Comparison of ENCODE assay signal across 18 mouse cellular contexts in the genomic region with DNA sequence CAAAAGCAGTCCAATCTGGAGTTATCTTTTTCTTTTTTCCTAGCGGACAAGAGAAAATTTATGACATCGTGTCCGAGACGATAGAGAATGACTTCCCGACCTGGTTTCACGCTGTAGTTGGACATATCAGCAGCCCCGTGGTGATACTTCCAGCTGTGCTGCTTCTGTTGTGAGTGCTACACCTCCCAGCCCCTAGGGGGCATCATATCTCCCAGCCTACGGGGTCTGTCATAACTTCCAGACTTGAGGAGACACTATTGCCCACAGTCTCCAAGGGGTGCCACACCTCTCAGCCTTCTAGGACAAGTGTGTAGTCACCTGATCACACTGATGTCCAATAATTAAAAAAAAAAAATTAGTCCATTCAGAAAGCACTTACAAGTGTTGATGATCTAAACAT. TPM values are rescaled to one million over a fixed set of nuclear protein-coding genes. Genes with fewer than 3 reads are reported as not detected.
DNase-seq lines count a peak whose midpoint lies in the region; ATAC-seq and TF ChIP-seq lines count a peak whose summit lies in the region.
"Had no signal": no experiment of that assay in that cellular context is flagged by ENCODE, and none has a peak within 500 bp of the region (broad histone marks: within the 10 kb centered on the region; RNA-seq: fewer than 3 reads in every experiment).

No protein-coding gene starts in this region.

- no peak overlapping the region for H3K4me3 ChIP-seq in heart, embryonic 11.5 days (ENCODE audit: low read depth, low read length)
- H3K4me3 ChIP-seq in spleen, adult 2 months (ENCODE audit: extremely low read depth, insufficient read depth, insufficient read length), result no peak overlapping the region
- no peak overlapping the region for H3K4me3 ChIP-seq in forebrain, embryonic 16.5 days (replicated peaks; ENCODE audit: low read length)
- no peak overlapping the region for H3K4me3 ChIP-seq in forebrain, embryonic 13.5 days
- H3K4me3 ChIP-seq: embryonic facial prominence, embryonic 15.5 days; forebrain, embryonic 15.5 days; hindbrain, embryonic 15.5 days; neural tube, embryonic 13.5 days had no signal

- ATAC-seq in heart, embryonic 11.5 days (replicated peaks; ENCODE audit: insufficient number of reproducible peaks, low FRiP score, low TSS enrichment), result no peak
- peak; percentile 48; the same call in 1 of the 2 replicates for ATAC-seq in neutrophil, adult 5-6 weeks (ENCODE audit: extremely low read depth, insufficient number of reproducible peaks, low FRiP score, poor library complexity, severe bottlenecking)
- ATAC-seq in forebrain, embryonic 16.5 days, result no peak
- no peak for ATAC-seq in forebrain, embryonic 13.5 days
- ATAC-seq: forebrain, embryonic 15.5 days; midbrain, embryonic 16.5 days had no signal

- H3K9ac ChIP-seq in heart, embryonic 11.5 days (ENCODE audit: low read depth, low read length), result no peak overlapping the region
- no peak overlapping the region for H3K9ac ChIP-seq in forebrain, embryonic 16.5 days (replicated peaks; ENCODE audit: low read depth, low read length)
- no peak overlapping the region for H3K9ac ChIP-seq in forebrain, embryonic 13.5 days
- H3K9ac ChIP-seq: embryonic facial prominence, embryonic 15.5 days; forebrain, embryonic 15.5 days; hindbrain, embryonic 15.5 days; neural tube, embryonic 13.5 days had no signal

- no peaks in the 10 kb centered on the region for H3K36me3 ChIP-seq in heart, embryonic 11.5 days (ENCODE audit: control insufficient read depth, insufficient read depth, low read length)
- H3K36me3 ChIP-seq in spleen, adult 2 months (ENCODE audit: control insufficient read depth, insufficient read depth, low read length), result no peaks in the 10 kb centered on the region
- no peaks in the 10 kb centered on the region for H3K36me3 ChIP-seq in forebrain, embryonic 16.5 days (ENCODE audit: control insufficient read depth, insufficient read depth)
- H3K36me3 ChIP-seq in forebrain, embryonic 13.5 days (ENCODE audit: poor library complexity, severe bottlenecking), result no peaks in the 10 kb centered on the region
- H3K36me3 ChIP-seq: embryonic facial prominence, embryonic 15.5 days; forebrain, embryonic 15.5 days; hindbrain, embryonic 15.5 days; neural tube, embryonic 13.5 days had no signal

- 0 out of 2 replicates have a peak, but pooled peaks have one; percentile 10 for TF ChIP-seq CTCF in spleen, adult 2 months (IDR thresholded peaks at IDR 0.05; ENCODE audit: extremely low read depth, insufficient read depth, insufficient read length, insufficient replicate concordance)

- no peak for TF ChIP-seq POLR2A in spleen, adult 2 months (IDR thresholded peaks at IDR 0.05; ENCODE audit: low read depth, low read length)

- WGBS in heart, embryonic 11.5 days (ENCODE audit: insufficient replicate concordance), result 89% methylated on average over 8 of the region's 8 CpGs
- 86% methylated on average over 8 of the region's 8 CpGs for WGBS in spleen, adult 2 months
- WGBS in forebrain, embryonic 16.5 days, result 94% methylated on average over 8 of the region's 8 CpGs
- 92% methylated on average over 8 of the region's 8 CpGs for WGBS in forebrain, embryonic 13.5 days

- no peaks in the 10 kb centered on the region for H3K27me3 ChIP-seq in heart, embryonic 11.5 days (ENCODE audit: control insufficient read depth, insufficient read depth, low read length)
- H3K27me3 ChIP-seq in spleen, adult 2 months (ENCODE audit: control insufficient read depth, insufficient read depth, low read length), result no peaks in the 10 kb centered on the region
- H3K27me3 ChIP-seq in forebrain, embryonic 16.5 days (replicated peaks; ENCODE audit: control insufficient read depth, insufficient read depth, low read length), result no peaks in the 10 kb centered on the region
- no peaks in the 10 kb centered on the region for H3K27me3 ChIP-seq in forebrain, embryonic 13.5 days
- H3K27me3 ChIP-seq: embryonic facial prominence, embryonic 15.5 days; forebrain, embryonic 15.5 days; hindbrain, embryonic 15.5 days; neural tube, embryonic 13.5 days had no signal

- DNase-seq in heart, adult 11 months, result peak; percentile 85
- peak in 1 of 2 experiments; percentile 35 for DNase-seq in spleen, adult 2 months (ENCODE audit: low read depth in 1 of 2, low spot score in 2 of 2)
- DNase-seq in spleen, adult 12 weeks (ENCODE audit: low spot score), result no peak
- DNase-seq in T-cell, adult 2 months (ENCODE audit: low spot score), result peak; percentile 18
- DNase-seq: adrenal gland, adult 8-10 months; cerebellum, postnatal 36 days; kidney, adult 9 months; lung, postnatal 4 days; retina, postnatal 1 day had no signal

- H3K4me2 ChIP-seq in heart, embryonic 11.5 days, result no peak overlapping the region
- no peak overlapping the region for H3K4me2 ChIP-seq in forebrain, embryonic 16.5 days (ENCODE audit: low read length)
- no peak overlapping the region for H3K4me2 ChIP-seq in forebrain, embryonic 13.5 days
- H3K4me2 ChIP-seq: embryonic facial prominence, embryonic 15.5 days; forebrain, embryonic 15.5 days; hindbrain, embryonic 15.5 days; neural tube, embryonic 13.5 days had no signal

- H3K27ac ChIP-seq in heart, embryonic 11.5 days (ENCODE audit: low read depth, low read length), result no peak overlapping the region
- peak overlapping the region; percentile 15; the same call in 1 of the 2 replicates for H3K27ac ChIP-seq in spleen, adult 2 months (ENCODE audit: insufficient read depth, low read length)
- H3K27ac ChIP-seq in forebrain, embryonic 16.5 days (ENCODE audit: low read length), result no peak overlapping the region
- no peak overlapping the region for H3K27ac ChIP-seq in forebrain, embryonic 13.5 days
- H3K27ac ChIP-seq: embryonic facial prominence, embryonic 15.5 days; forebrain, embryonic 15.5 days; hindbrain, embryonic 15.5 days; neural tube, embryonic 13.5 days had no signal

- H3K4me1 ChIP-seq in heart, embryonic 11.5 days (ENCODE audit: control insufficient read depth, insufficient read depth, low read length), result no peaks in the 10 kb centered on the region
- H3K4me1 ChIP-seq in spleen, adult 2 months (ENCODE audit: control insufficient read depth, insufficient read depth, insufficient read length), result peaks cover 9% of the 10 kb centered on the region
- H3K4me1 ChIP-seq in forebrain, embryonic 16.5 days (replicated peaks; ENCODE audit: control insufficient read depth, insufficient read depth, low read length), result no peaks in the 10 kb centered on the region
- H3K4me1 ChIP-seq in forebrain, embryonic 13.5 days, result no peaks in the 10 kb centered on the region
- H3K4me1 ChIP-seq: embryonic facial prominence, embryonic 15.5 days; forebrain, embryonic 15.5 days; hindbrain, embryonic 15.5 days; neural tube, embryonic 13.5 days had no signal

- no peaks in the 10 kb centered on the region for H3K9me3 ChIP-seq in heart, embryonic 11.5 days (replicated peaks; ENCODE audit: control insufficient read depth, low read length)
- H3K9me3 ChIP-seq in forebrain, embryonic 16.5 days (ENCODE audit: control insufficient read depth, low read length), result no peaks in the 10 kb centered on the region
- H3K9me3 ChIP-seq in forebrain, embryonic 13.5 days (replicated peaks), result no peaks in the 10 kb centered on the region
- H3K9me3 ChIP-seq: embryonic facial prominence, embryonic 15.5 days; forebrain, embryonic 15.5 days; hindbrain, embryonic 15.5 days; neural tube, embryonic 13.5 days had no signal

RNA-seq across cellular contexts. Expression of gene Stard5, which starts 15.9 kb away (rescaled TPM):
- 30.0 and 33.5 TPM in 2 replicates for polyA plus RNA-seq in heart, embryonic 11.5 days (2014; fragmentation: Nextera tagmentation; extraction: Ambion mirVana)
- 15.6 and 18.4 TPM in 2 replicates for polyA plus RNA-seq in spleen, adult 2 months (2012; rRNA removed)
- 49.9 and 57.6 TPM in 2 replicates for total RNA-seq in neutrophil, adult 5-6 weeks (2017)
- polyA plus RNA-seq in forebrain, embryonic 16.5 days (2015; fragmentation: Nextera tagmentation; extraction: Ambion mirVana), result 7.2 and 8.3 TPM in 2 replicates
- polyA plus RNA-seq in forebrain, embryonic 13.5 days (2015; fragmentation: Nextera tagmentation; extraction: Ambion mirVana), result 7.5 and 8.5 TPM in 2 replicates

RNA-seq across cellular contexts. Expression of gene Tmc3, which starts 31.1 kb away (rescaled TPM):
- polyA plus RNA-seq in heart, embryonic 11.5 days (2014; fragmentation: Nextera tagmentation; extraction: Ambion mirVana), result 0.13 and 0.21 TPM in 2 replicates
- 0.74 and 0.77 TPM in 2 replicates for polyA plus RNA-seq in spleen, adult 2 months (2012; rRNA removed)
- total RNA-seq in neutrophil, adult 5-6 weeks (2017), result 0.35 TPM in 1 of 2 replicates, not detected in the other
- 0.22 and 0.23 TPM in 2 replicates for polyA plus RNA-seq in forebrain, embryonic 16.5 days (2015; fragmentation: Nextera tagmentation; extraction: Ambion mirVana)
- 0.08 and 0.11 TPM in 2 replicates for polyA plus RNA-seq in forebrain, embryonic 13.5 days (2015; fragmentation: Nextera tagmentation; extraction: Ambion mirVana)
